Mouse (Mus musculus): ENCODE measurements around the gene Mboat1.

Gene Mboat1

DNA sequence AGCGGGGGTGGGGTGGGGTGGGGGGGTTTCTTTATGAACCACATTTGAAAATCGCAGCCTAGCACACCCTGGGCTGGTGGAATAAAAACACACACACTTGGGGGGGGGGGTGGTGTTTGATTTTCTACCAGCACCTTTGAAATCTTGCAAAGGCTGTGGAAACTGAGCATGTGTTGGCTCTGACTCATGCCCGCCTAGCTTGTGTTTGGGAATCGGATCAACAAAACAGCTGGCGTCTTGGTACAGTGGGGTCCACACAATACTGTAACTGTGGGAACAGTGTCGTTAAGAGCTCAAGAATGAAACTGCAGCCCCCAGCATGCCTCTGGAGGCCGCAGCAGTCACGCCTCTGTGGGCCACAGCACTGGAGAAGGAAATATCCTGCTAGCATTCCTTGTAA is 50.2 kb downstream of the Mboat1 start:
- DNase-seq (ENCODE audit: low spot score) = no peak

- DNase-seq (ENCODE audit: low spot score) = no peak
These were observed 55.9 kb downstream of the Mboat1 start for GRCm38 (mm10) chr13:30192031-30192716.

GRCm38 (mm10) chr13:30193363-30193762 is 57.1 kb downstream of the Mboat1 start:
- DNase-seq (ENCODE audit: low spot score) = no peak

GRCm38 (mm10) chr13:30194834-30195233 is 58.5 kb downstream of the Mboat1 start:
- peak; percentile 45 for DNase-seq (ENCODE audit: low spot score)

DNA sequence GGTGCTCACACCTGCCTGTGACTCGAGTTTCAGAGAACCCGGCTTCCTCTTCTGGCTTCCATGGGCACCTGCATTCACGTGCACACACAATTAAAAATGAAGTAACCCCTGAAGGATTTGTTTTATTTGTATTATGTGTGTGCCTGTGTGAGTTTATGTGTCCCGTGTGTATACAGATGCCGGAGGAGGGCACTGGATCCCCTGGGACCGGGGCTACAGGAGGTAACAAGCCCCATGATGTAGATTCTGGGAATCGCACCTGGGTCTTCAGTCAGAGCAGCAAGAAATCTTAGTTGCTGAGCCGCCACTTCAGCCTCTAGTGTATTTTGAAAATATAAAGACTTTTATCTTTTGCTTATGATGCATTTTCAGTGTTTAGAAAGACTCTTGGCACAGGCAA is 60.4 kb downstream of the Mboat1 start:
- no peak for DNase-seq (ENCODE audit: low spot score)

DNA sequence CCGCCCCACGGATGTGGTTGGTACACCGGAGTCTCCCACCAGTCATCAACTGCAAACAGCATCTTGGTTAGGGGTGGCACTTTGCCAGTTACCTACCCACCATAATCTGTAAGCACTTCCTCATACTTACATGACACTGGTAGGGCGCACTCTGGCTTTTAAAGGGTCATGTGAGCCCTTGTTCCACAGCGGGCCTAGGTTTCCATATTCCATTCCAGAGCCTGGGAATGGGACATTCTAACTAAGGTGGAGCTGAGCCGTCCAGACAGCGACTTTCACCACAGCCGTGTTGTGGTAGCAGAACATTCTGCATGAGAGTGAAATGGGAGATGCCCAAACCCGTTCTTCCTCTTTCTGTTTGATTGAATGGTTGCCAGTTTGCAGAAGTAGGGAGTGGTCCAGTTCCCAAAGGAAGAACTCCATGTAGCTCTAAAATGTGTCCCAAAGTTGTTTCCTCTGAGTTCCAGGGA is 61.8 kb downstream of the Mboat1 start:
- no peak for DNase-seq (ENCODE audit: low spot score)

GRCm38 (mm10) chr13:30199821-30200220 is 63.5 kb downstream of the Mboat1 start:
- no peak for DNase-seq (ENCODE audit: low spot score)

- DNase-seq (ENCODE audit: low spot score) = no peak
These were observed 64.4 kb downstream of the Mboat1 start for GRCm38 (mm10) chr13:30200737-30201136.

DNA sequence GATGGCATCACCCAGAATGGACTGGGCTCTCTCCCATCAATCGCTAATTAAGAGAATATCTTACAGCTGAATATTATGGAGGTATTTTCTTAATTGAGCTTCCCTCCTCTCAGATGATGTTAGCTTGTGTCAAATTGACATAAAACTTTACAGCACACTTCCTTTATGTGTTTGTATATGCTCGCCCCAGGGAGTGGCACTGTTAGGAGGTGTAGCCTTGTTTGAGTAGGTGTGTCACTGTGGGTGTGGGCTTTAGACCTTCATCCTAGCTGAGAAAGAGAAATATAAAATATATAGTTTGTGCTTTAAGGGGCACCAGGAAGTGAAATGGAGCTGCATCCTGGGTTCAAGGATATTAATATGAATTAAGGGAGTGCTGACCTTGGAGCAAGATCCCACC is 66.7 kb downstream of the Mboat1 start:
- no peak for DNase-seq (ENCODE audit: low spot score)

- no peak for DNase-seq (ENCODE audit: low spot score)
These were observed 71.9 kb downstream of the Mboat1 start for GRCm38 (mm10) chr13:30208176-30208575.

- no peak for DNase-seq (ENCODE audit: low spot score)
These were observed 77.0 kb downstream of the Mboat1 start for GRCm38 (mm10) chr13:30213276-30213675.

GRCm38 (mm10) chr13:30217588-30218371 is 81.5 kb downstream of the Mboat1 start:
- no peak for DNase-seq (ENCODE audit: low spot score)

DNA sequence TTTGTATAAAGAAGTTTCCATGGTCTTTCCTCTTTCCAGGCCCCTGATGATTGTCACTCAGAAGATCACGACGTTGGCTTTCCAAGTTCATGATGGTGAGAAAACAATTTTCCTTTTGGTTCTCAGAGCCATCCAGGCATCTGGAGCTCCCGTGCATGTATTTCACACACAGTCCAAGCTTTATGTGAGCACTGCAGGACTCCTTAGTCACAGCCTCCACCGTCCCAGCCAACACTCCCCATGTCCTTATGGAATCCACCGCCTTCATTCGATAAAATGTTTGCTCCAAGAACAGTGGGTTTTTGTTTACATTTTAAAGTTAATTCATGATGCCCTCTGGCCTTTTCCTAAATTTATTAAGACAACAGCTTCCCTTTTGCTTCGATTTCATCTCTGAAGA is 83.3 kb downstream of the Mboat1 start:
- DNase-seq (ENCODE audit: low spot score) = no peak

- DNase-seq (ENCODE audit: low spot score) = no peak
These were observed 85.0 kb downstream of the Mboat1 start for GRCm38 (mm10) chr13:30221316-30221715.

- DNase-seq (ENCODE audit: low spot score) = no peak
These were observed 87.8 kb downstream of the Mboat1 start for GRCm38 (mm10) chr13:30224114-30224513.

DNA sequence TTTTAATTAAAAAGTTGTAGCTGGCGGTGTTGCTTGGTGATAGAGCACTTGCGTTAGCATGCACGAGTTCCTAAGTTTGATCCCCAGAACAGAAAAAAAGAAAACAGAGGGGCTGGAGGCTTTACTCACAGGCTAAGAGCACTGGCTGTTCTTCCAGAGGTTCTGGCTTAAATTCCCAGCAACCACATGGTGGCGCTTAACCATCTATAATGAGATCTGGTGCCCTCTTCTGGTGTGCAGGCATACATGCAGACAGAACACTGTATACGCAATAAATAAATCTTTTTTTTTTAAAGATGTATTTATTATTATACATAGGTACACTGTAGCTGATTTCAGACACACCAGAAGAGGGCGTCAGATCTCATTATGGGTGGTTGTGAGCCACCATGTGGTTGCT is 88.4 kb downstream of the Mboat1 start:
- no peak for DNase-seq (ENCODE audit: low spot score)

DNA sequence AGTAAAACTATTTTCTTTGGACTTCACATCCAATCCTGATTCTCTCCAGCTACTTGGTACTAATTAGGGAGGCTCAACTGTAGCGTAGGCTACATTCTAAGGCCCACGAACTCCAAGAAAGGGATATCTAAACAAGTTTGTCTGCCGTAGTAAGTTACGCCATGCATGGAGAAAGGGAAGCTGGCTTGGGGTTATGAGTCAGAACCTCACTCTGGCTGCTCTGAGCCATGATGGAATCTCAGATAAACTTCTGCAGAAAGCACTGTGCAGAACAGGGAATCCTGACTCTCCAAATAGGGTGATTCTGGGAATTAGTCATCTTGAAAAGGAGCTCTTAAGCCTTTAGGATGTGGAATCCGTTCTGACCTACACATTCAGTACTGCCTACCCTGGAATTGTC is 92.5 kb downstream of the Mboat1 start:
- no peak for DNase-seq (ENCODE audit: low spot score)

DNA sequence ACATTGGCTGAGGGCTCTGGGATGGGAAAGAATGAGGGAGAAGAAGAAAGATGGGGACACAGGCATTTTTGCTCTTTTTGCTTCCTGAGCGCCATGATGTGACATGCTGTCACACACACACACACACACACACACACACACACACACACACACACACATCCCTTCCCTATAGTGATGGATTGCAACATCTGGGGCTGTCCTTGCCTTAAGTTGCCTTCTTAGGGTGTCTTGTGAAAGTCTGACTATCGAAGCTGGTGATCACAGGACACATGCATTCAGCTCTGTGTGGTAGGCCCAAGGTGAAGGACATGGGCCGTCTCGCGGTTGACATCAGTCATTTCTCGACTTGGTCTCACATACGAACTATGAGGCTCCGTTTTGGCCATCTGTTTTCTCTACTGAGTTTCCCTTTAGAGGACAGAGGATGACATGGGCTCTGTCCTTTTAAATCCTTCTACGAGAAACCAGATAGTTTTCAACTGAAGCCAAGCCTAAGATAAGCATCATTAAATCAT is 93.4 kb downstream of the Mboat1 start:
- no peak for DNase-seq (ENCODE audit: low spot score)

GRCm38 (mm10) chr13:30235056-30235750 is 98.9 kb downstream of the Mboat1 start:
- no peak for DNase-seq (ENCODE audit: low spot score)

GRCm38 (mm10) chr13:30239396-30239795 is 103.1 kb downstream of the Mboat1 start:
- DNase-seq (ENCODE audit: low spot score) = no peak

- no peak for DNase-seq (ENCODE audit: low spot score)
These were observed 109.3 kb downstream of the Mboat1 start for GRCm38 (mm10) chr13:30245573-30245972.

- peak; percentile 26 for DNase-seq (ENCODE audit: low spot score)
These were observed 114.1 kb downstream of the Mboat1 start for GRCm38 (mm10) chr13:30250341-30250905.
